Mouse (Mus musculus) ES-CJ7 (cell line): ENCODE results near the gene Prpf4.
A peak's percentile ranks its signal among the peaks of the same experiment; 100 is the strongest.

Experiments used
- DNase-seq: peaks from one replicate; pipeline ENCODE4 v3.0.0; 2011; ENCODE audit warnings: low read depth, low spot score

The Prpf4 gene

DNA sequence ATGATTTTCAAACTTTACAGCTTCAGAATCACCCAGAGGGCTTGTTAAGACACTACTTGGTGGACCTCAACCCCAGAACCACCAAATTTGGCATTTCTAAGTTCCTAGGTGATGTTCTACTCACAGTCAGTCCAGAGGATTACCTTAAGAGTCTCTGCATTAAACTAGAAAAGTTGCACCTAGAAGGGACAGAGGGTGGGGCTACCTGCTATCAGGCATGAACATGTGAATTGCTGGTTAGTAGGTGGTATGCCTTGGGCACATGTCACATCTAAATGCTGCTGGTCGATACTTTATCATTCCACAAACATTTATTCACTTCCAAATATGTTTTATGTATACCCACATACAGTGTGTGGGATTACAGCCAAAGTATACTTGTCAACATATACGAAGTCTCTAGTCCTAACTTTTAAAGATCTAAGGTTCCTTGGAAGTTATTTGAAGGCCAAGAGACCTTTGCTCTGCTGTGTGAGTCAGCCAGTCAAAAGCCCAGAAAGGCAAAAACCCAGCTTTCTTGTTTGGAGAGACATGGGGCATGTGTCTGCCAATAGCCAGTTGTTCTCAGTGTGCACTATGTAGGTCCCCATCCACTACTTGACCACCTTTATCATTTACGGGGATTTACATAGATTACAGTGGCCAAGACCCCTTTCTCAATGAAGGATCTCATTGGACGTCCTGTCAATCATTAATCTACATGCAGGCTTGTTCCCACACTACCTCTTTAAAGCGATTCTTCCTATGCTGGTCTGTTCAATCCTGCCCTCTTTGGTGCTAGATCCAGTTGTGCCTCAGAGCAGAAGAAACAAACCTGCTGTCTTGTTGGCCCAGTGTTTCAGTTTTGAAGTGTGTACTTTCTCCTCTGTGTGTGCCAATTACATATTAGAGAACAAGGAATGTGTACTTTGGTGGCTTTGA, 18.7 kb upstream of the Prpf4 start:
- no peak for DNase-seq

DNA sequence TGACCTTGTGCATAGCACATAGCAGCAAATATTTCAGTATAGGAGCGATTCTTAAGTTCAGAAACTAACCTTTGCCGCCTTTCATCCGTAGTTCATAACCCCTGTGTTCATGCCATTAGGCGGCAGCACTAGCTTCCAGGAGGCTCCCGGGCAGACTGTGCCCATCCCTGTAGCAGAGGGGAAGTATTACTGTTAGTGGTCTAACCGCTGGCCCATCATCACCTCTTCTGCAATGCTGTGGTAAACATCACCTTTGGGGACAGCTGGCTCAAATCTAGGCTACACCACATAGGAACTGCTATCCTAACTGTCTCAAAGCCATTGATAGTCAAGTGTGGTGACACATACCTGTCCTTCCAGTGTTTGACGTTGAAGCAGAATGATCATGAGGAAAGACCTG, 16.7 kb upstream of the Prpf4 start:
- DNase-seq: no peak

DNA sequence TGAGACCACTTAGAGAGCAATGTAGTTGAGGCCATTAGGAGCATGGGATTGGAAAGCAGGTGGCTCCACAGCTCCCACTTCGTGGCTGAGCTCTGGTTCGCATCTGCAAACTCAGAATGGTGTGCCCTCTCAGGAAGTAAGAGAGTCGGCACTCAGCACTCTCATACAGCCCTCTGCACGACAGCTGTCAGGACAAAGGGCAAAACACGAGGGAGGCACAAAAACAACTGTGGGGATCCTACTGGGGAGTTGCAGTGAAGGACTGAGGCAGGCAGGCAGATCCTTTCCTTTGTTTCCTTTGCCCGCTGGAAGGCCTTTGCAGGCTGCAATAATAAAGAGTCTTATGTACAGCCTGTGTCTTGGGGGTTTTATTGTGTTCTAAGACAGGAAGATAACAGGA, 15.1 kb upstream of the Prpf4 start:
- DNase-seq: no peak

DNA sequence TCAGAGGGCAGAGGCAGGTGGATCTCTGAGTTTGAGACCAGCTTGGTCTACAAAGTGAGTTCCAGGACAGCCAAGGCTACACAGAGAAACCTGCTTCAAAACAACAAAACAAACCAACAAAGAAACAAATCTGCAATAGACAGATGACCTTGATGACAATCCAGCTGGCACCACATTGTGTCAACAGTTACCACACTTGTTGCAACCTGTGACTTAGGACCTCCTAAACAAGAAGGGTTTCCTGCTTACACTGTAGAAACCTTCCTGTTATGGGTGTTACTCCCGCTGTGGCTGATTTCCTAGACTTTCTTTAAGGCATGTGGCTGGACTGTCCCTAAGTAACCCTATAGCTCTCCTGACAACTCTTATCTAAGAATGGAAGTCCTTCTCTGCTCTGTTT, 12.8 kb upstream of the Prpf4 start:
- DNase-seq: no peak

DNA sequence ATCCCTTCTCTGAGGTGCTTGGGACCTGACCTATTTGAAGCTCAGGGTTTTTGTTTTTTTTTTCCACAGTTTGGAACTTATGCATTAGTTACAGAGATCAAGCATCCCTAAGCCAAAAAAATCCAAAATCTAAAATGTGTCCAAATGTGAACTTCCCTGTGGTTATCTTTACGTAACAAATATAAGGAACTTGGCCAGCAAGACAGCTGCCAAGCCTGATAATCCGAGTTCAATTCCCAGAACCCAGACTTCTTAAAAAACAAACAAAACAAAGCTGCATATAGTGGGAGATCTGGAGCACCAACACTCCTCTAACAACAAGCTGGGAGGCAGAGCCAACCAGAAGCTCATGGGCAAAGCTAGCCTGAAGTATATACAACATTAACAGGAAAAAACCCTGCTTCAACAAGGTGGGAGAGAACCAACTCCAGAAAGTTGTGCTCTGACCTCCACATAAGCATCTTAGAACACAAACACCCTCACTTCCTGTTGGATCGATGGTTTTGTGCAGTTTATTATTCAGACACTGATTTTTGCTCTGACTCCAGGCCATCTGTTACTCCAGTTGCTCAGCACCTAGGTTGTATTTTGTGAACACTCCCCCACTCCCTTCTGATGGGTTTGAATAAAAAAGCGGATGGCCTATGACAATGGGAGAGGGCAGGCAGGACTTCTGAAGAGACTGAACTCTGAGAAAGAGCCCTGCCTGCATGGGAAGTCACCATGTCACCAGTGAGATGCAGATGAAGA, 10.8 kb upstream of the Prpf4 start:
- no peak for DNase-seq

DNA sequence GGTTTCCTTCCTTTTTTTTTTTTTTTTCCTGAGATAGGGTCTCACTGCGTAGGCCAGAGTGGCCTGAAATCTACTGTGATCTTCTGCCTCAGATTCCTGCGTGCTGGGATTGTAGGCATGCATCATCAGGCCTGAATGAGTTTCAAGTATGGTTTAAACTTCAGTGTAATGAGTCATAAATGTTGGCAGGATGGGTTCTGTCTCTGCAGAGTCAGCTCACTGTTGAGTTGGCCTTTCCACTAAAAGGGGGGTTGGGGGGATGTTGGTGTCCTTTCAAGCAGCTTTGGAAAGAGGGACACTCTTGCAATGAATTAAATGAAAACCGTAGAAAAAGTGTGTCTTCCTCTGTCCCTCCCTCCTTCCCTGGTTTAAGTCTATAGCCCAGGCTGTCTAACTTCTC, 9.6 kb upstream of the Prpf4 start:
- no peak for DNase-seq

DNA sequence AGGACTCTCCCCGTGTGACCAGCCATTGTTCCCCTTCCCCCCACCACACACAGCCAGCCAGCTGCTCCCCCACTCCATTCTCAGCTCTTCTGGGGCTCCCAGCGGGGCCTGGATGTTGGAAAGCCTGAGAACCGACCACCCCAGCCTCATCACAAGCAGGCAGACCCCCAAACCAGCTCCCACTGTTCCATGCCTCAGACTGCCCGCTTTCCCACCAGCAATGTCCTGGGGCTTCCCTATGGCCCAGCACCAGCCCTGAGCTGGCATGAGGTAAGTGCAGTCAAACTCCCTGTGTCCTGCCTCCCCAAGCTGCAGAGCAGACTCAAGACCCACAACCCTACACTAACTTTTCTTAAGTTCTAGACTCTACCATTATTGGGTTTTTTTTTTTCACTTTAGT, 2.5 kb upstream of the Prpf4 start:
- no peak for DNase-seq

DNA sequence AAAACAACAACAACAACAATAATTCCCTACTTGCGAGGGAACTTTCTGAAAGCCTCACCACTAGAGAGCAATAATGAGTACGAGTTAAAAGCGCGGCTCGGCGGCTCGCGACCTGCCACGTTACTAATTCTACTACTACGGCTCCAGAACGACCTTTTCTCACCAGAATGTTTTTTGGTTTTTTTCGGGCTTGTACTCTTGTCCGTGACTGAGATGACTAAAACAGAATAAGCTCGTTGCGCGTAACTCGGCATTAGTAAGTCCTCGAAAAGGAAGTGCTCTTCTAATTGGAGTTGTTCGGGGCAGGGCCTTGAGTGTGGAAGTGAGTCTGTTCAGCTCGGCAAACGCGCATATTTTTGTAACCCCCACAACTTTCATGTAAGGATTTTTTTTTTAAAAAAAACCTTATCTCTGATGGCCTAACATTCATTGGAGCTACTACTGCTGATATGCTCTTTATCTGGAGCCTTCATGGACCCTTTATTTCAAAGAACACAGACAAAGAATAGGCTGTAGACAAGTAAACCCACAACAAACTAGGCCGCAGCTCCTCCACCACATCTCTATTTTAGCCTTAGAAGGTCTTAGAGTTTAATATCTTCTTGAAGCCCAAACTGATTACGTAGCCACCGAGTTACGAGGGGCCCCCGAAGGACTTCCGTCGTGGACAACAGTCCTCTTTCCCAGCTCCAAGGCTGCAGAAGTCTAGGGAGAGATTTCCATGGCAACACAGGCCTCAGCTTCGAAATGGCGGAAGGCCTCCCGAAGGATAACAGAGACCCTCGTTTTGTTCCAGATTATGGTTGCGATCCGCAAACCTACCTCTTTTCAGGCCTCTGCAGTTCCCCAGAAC, 641 bp upstream of the Prpf4 start:
- peak; percentile 72 for DNase-seq

DNA sequence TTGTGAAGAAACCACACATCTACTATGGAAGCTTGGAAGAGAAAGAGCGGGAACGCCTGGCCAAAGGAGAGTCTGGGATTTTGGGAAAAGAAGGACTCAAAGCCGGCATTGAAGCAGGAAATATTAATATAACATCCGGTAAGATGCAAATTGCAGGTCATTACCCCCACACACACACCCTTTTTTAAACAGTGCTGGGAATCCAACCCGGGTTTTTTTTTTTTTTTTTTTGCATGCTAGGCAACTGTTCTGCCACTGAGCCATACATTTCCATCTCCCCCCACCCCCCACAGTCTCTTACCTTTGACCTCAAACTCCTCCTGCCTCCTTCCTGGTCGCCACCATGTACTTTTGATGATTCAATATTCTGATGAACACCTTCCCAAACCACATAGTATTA, 1.0 kb downstream of the Prpf4 start:
- peak; percentile 29 for DNase-seq

DNA sequence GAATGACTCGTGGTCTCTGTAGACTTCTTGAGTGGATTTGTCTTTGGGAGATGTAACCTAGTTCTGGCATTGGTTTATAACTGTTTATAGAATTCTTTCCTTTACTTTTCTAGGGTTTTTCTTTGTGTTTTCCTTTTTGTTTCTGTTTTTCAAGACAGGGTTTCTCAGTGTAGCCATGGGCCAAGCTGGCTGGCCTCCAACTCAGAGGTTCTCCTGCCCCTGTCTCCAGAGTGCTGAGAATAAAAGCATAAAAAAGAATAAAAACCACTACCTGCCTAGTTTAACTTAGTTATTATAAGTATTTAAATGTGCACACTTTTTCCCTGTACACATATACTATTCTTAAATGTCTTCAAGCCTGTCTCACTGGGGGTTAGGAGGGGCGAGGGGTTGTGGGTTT, 1.7 kb downstream of the Prpf4 start:
- no peak for DNase-seq

DNA sequence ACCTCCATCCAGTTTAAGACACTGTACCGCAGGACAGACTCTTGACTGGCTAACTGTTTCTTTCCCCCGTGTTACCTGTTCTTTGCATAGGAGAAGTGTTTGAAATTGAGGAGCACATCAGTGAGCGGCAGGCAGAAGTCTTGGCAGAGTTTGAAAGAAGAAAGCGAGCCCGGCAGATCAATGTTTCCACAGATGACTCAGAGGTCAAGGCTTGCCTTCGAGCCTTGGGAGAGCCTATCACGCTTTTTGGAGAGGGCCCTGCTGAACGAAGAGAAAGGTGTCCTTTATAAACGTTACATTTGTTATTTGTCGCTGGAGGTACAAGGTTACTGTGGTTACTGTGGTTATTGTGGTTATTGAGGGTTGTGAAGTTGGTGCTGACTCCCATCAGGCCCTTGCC, 3.0 kb downstream of the Prpf4 start:
- DNase-seq: no peak

DNA sequence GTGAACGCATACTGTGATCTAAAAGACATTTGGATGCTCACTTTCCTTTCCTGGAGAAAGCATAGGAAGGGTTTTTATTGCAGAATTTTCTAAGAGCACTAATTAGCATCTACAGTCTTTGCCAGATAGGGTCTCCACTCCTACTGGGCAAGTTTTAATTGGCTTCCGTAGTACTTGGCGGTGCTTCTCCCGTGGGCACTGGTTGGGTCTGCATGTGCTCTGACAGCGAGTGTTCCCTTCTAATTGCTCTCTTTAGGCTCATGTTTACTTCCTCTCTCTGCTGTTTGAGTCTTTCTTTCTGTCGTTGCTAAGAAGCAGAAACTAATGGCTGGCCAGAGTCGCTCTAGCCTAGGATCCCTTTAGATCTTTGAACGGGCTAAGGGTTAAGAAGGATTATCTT, 9.9 kb downstream of the Prpf4 start:
- no peak for DNase-seq

DNA sequence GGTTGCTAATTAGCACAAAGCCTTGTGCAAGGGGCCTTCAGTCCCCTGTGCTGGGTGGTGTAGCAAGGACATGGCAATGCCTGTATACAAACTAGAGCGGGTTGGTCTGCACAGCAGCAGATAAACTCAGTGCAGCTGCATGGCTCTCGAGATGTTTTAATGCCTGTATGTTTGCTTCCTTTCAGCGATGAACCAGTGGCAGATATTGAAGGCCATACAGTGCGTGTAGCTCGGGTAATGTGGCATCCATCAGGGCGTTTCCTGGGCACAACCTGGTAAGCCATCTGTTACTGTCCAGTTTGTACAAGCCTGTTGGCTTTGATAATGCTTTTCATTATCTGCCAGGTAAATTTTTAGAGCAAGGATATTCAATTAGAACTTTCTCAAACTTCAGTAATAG, 10.5 kb downstream of the Prpf4 start:
- DNase-seq: no peak

DNA sequence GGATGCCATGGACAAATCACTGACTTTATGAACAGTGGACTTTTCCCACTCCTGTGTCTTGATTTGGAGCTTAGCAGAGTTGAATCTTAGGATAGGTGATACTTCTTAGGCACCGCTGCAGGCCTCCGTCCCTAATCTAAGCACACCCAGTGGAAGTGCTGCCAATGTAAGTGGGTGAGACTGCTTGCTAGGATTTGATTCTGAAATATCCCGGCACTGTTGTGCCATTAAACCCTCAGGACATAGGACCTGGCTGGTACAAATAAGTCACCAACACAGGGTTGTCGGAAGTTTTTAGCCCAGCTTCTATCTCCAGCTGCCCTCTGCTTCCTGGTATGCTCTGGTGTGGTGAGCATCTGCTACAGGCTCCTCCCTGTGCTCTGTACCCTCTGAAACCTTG, 17.3 kb downstream of the Prpf4 start:
- DNase-seq: no peak

DNA sequence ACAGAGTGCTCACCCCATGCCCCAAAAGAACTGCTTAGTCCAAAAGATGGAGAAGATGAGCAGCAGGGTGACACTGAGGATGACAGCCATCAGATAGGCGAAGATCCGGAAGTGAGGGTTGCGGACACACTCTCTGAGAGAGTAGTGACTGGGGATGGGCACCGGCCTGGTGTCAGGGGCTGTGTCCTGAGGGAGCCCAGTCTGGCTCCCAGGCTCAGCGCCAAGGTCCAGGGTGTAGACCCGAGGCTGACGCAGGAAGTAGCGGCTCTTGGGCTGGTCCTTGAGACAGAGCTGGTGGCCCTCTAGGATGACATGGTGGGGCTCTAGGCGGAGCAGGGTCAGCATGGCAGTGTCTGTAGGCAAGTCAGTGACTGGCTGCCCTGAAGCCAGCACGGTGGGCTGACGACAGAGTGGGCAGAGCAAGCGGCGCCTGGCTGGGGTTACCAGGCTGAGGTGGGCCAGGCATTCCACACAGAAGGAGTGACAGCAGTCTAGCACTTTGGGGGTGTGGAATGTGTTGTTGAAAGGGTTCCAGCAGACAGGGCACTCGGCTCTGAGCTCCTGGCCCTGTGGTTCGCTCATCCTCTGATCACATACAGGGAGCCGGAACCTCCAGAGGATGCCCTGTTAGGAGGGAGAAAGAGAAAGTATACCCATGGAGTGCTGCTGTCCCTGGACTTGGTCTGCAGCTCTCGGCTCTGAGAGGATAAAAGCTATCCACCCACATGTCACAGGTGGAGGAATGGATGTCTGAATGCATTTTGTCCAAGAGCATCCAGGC, 19.6 kb downstream of the Prpf4 start:
- DNase-seq: no peak

DNA sequence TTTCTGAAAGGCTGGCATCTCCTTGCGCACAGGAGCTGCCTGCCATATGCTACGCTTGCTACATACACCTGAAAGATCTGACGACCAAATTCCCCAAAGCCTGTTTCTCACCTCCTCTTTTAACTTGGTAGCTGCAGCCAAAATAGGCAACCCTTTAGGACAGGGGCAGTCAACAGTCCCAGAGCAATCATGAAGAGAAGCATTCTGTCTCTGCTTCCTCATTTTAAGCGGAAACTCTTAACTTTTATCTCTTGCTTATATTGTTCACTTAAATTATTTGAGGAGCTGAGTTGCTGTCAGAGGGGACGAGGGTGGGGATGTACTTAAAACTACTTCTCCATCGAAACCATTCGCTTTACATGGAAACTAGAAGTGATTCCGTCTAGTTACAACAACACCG, 21.0 kb downstream of the Prpf4 start:
- DNase-seq: no peak

DNA sequence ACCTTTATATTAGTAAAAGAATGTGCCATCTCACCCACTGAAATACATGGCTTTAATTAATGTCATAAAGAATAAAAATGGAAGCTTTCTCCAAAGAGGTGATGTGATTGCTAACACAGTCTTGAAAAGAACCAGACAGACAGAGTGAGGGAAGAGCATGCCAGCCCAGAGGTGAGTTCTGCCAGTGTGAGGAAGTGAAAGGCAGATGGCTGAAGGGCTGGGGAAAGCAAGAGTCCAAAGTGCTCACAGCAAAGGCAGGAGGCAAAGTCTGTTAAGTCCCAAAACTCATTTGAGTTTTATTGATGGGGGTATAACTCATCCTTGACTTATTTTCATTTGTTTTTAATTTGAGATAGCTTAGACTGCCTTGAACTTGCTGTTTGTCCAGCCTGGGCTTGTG, 22.1 kb downstream of the Prpf4 start:
- no peak for DNase-seq

DNA sequence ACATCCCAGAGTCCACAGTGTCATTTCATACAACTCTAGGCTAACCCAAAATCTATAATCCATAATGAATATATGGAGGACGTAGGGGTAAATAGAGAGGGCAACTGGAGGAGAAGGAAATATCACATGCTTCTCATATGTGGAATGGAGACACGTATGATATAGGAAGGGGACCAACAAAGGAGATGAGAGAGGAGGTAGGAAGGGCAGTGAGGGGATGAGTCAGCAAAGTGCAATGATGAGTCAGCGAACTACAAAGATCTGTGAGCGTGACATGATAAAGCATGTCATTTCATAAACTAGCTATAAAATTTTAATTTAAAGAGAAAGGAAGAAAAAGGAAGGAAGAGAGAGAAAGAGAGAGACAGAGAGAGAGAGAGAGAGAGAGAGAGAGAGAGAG, 22.9 kb downstream of the Prpf4 start:
- DNase-seq: no peak

DNA sequence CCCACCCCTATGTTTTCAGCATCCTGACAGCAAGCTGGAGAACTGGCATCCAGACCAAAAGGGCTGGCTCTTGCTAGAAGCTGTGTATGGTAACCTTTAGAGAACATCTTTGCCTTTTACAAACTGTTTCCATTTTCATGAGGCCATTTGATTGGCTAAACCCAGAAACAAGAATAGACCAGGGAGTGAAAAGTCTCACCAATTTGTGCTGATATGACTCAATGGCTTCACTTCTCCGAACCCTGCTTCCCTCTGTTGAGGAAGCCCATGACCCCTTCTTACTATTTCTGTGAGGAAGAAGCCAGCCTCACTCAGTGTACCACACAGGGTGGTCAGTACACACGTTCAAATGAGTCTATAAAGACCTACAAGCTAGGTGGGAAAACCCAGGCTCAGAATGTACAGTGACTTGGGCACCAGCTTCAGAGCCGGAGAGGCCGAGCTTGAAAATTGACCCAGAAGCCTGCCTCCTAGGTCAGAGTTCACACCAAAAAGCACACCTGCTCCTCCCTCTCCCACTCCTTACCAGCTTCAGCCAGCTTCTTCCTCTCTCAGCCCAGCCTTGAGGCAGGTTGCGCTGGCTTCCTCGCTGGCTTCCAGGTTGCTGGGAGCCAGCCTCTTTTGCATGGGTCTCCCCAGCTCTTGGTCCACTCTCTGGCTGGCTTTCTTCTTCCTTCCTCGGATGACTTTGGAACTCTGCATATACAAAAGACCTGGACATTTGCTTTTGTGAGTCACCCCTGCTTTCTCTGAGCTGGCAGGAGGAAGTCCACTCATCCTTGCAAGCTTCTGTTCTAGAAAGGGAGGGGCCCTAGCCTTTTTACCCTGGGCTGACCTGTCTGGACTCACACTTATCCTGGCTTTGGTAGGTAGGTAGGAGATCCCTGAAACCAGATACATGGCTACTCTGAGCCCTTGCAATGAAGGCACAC, 25.6 kb downstream of the Prpf4 start:
- no peak for DNase-seq

DNA sequence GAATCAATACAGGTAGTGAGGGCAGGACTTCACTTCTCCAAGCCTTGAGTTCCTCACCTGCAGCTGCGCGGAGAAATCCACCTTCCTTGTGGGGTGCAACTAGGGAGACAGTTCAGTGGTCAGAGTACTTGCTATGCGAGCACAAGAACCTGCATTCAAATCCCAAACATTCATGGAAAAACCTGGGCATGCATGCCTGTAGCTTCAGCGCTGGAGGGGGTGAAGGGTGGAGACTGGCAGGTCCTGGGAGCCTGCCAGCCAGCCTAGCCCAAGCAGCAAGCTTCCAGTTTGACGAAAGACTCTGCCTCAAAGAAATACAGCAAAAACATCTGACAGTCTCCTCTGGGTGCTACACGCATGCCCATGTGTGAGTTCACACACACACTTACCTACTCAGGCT, 26.5 kb downstream of the Prpf4 start, which contains the start of gene Rnf183:
Gene Rnf183, minus strand, starts transcription at position 172 of the 400 bp plus-strand sequence.
- no peak for DNase-seq
